Mouse (Mus musculus): ENCODE results near the gene Prdx2.

- TF ChIP-seq CTCF (IDR thresholded peaks at IDR 0.05) (no peak), EP300 (IDR thresholded peaks at IDR 0.05) (no peak)
Measured at GRCm38 (mm10) chr8:84944478-84945160, 24.8 kb upstream of the Prdx2 start.
